Mouse (Mus musculus) heart, postnatal 25 days (tissue): ENCODE measurements around the gene Slbp. TPM values are rescaled to one million over a fixed set of nuclear protein-coding genes. Genes with fewer than 3 reads are reported as not detected.

ENCODE experiments used
- DNase-seq: peaks from one replicate; pipeline ENCODE4 v3.0.0; 2022; ENCODE audit warnings: low spot score
- intact Hi-C: fragments of 180-260 bp; cut with DNase I; formaldehyde crosslinking; loops from one replicate; pipeline ENCODE4 v1.15.1; 2025
- total RNA-seq, 2 experiments: library from RNA; stranded (reverse); gene quantifications; 2 replicates each; pipeline ENCODE4 v1.2.3; 2021

Slbp gene
- total RNA-seq, 2 experiments from 2014 or later: 15.3 to 16.2 TPM

- intact Hi-C loops: loop anchor here (5.0 kb wide), 1 partner anchor 269 kb away; no protein-coding TSS in a partner anchor
- DNase-seq: no peak
Observed at GRCm38 (mm10) chr5:33682963-33683362, 30.6 kb upstream of the Slbp start.

DNA sequence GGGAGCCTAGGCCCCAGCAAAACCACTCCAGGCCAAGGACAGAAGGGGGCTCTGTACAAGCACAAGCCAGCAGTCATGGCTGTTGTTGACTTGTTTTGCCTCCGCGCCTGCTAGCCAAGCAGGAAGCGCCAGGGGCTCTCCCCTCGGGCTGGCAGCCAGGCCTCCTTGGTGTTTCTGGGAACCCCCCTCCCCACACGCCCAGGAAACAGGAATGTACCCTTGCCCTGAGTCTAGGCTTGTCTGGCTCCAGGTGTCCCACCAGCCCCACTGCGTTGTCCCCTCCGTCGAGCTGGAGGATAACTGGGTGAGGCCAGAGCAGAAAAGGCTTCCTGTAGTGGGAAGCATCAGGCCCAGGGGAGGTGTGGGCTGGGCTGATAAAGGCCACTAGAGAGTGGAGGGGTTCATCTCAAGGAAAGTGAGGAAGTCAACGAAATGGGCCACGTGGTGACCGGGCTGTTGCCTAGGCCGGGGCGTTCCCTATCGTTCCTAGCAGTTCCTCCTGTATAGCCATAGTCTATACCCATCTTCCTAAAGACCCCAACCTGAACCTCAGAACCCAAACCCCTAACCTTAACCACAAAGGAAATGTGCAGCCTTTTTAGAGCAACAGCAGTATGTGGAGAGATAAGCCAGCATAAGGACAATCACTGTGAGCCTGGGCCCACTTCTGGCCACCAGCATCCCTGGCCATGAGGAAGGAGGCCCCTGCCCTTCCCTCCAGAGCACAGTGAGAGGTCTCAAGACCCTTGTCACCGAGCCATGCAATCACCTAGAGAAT, 29.4 kb upstream of the Slbp start:
- DNase-seq: no peak
- intact Hi-C loops: loop anchor here (5.0 kb wide), 1 partner anchor 271 kb away; no protein-coding TSS in a partner anchor

- intact Hi-C loops: loop anchor here (5.0 kb wide), 1 partner anchor 271 kb away; no protein-coding TSS in a partner anchor
Observed at GRCm38 (mm10) chr5:33681044-33681443, 28.7 kb upstream of the Slbp start.

GRCm38 (mm10) chr5:33678244-33678643, 25.9 kb upstream of the Slbp start:
- no peak for DNase-seq
- intact Hi-C loops: no loop called here

More at GRCm38 (mm10) chr5:33681044-33681443, 28.7 kb upstream of the Slbp start:
- no peak for DNase-seq

- intact Hi-C loops: no loop called here
- no peak for DNase-seq
Observed at GRCm38 (mm10) chr5:33675964-33676363, 23.6 kb upstream of the Slbp start.

- intact Hi-C loops: no loop called here
Observed at GRCm38 (mm10) chr5:33674439-33674838, 22.1 kb upstream of the Slbp start.

GRCm38 (mm10) chr5:33671659-33672058, 19.3 kb upstream of the Slbp start:
- DNase-seq: no peak
- intact Hi-C loops: no loop called here

More at GRCm38 (mm10) chr5:33674439-33674838, 22.1 kb upstream of the Slbp start:
- no peak for DNase-seq

GRCm38 (mm10) chr5:33668223-33668622, 15.8 kb upstream of the Slbp start:
- intact Hi-C loops: no loop called here

DNA sequence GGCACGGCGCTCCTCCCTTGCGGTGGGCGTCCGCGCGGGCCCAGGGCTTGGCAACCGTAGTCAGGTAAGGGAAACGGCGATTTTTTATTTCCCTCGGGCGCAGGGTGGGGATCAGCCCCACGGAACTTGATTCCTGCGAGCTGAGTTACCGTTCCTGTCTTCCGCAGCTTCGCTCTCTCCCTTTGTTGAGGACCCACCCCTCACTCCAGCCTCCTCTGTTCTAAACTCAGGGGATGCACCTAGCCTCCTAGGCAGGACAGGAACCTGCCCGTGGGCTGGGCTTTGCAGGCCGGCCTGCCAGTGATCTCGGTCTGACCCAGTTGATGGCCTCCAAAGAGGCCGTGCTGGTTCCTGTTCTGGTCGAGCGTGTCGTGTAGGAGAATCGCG, 6.3 kb upstream of the Slbp start:
- DNase-seq: no peak
- intact Hi-C loops: loop anchor here (10.0 kb wide), 1 partner anchor 276 kb away; the partner anchor contains the start of gene Nelfa

More at GRCm38 (mm10) chr5:33668223-33668622, 15.8 kb upstream of the Slbp start:
- no peak for DNase-seq

- peak; percentile 97 for DNase-seq
- intact Hi-C loops: loop anchor here (2.0 to 10.0 kb wide), 2 partner anchors 125 to 277 kb away; partner anchors contain the start of genes Letm1 and Nelfa
Observed at GRCm38 (mm10) chr5:33657787-33658663, 5.7 kb upstream of the Slbp start, which contains the start of the genes Tacc3 and Tmem129. TSS of gene Tacc3 (plus strand) at chr5:33658128. TSS of gene Tmem129 (minus strand) at chr5:33658416.

DNA sequence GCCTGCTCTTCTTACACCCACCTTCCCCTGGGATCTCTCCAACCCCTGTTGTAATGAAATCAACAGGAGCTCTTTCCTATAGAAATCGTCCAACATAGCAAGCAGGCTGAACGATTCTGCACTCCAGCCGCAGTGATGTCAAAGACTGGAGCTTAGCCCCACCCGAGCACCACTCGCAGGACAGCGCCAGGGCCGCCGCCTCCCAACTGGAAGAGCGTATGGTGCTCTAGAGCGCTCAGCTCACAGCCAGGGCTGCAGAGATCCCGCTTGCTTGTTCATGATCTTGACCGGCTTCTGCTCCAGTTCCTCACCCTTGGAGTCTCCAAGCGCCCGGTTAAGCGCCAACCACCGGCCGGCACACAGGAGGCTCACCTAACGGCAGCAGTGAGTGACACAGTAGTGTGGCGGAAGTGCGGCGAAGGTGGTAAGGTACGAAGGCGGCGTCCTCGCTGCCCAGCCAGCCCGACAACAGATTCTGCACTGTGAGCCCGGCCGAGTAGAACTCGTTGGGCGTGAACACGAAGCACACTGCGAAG, 4.9 kb upstream of the Slbp start:
- intact Hi-C loops: loop anchor here (2.0 to 10.0 kb wide), 2 partner anchors 125 to 277 kb away; partner anchors contain the start of genes Letm1 and Nelfa
- no peak for DNase-seq

DNA sequence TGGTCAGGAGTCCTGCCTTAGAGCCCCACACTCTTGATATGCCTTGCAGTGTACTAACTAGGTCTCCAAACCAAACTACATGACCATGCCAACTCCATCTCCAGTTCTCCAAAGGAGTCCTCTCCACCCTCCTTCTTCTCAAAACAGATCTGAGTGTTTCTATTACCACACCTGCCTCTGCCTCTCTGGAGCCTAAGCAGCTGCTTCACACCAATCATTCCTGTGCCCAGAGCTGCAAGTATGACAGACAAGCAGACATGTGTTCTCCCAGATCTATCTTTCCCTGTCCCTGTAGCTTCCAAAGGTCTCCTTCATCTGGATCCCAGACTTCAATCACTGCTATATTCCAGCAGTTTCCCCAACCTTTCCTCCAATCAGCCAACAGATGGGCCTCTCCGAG, 4.4 kb upstream of the Slbp start:
- no peak for DNase-seq
- intact Hi-C loops: loop anchor here (2.0 to 10.0 kb wide), 2 partner anchors 126 to 278 kb away; partner anchors contain the start of genes Letm1 and Nelfa

- DNase-seq: no peak
- intact Hi-C loops: loop anchor here (10.0 kb wide), 1 partner anchor 279 kb away; the partner anchor contains the start of gene Nelfa
Observed at GRCm38 (mm10) chr5:33655251-33655840, 3.0 kb upstream of the Slbp start.

- no peak for DNase-seq
- intact Hi-C loops: loop anchor here (10.0 kb wide), 1 partner anchor 280 kb away; the partner anchor contains the start of gene Nelfa
Observed at GRCm38 (mm10) chr5:33654424-33654823, 2.0 kb upstream of the Slbp start.

GRCm38 (mm10) chr5:33652783-33653173, 404 bp upstream of the Slbp start:
- intact Hi-C loops: loop anchor here (10.0 kb wide), 1 partner anchor 282 kb away; the partner anchor contains the start of gene Nelfa
- no peak for DNase-seq

DNA sequence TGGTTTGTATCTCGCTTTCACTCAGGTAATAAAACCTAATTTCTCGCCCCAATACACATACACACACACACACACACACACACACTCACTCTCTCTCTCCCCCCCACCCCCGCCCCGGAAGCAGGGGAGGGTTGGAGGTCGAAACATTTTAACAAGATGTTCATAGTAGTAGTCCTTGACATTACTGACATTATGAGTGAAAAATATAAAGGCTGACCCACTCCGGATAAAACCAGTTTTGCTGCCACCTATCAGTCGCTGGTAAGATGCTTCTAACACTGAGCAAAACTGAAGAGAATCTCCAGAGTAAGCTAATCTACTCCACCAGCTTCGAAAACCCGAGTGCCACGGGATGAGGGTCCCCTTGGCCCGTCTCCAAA, 843 bp downstream of the Slbp start:
- no peak for DNase-seq
- intact Hi-C loops: loop anchor here (10.0 kb wide), 1 partner anchor 283 kb away; the partner anchor contains the start of gene Nelfa

- no peak for DNase-seq
- intact Hi-C loops: loop anchor here (10.0 kb wide), 1 partner anchor 284 kb away; the partner anchor contains the start of gene Nelfa
Observed at GRCm38 (mm10) chr5:33651017-33651416, 1.4 kb downstream of the Slbp start.

DNA sequence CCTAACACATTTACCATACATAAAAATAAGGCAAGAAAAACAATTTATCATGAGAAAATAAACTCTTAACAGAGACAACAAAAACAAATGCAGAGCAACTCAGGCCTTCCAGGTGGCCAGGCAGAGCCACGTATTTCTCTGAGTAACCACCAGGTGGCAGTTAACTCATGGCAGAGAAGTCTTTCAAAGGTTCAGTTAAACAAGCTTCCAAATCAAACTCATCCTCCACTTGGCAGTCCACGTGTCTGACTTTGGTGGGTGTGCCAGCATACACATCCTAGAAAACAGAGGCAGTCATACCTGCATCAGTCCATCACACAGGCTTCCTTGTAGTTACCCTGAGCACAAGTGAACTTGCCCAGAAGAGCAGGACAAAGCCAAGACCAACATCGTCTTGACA, 11.7 kb downstream of the Slbp start:
- intact Hi-C loops: no loop called here
- no peak for DNase-seq

- no peak for DNase-seq
- intact Hi-C loops: loop anchor here (2.0 kb wide), 1 partner anchor 28 kb away; no protein-coding TSS in a partner anchor
Observed at GRCm38 (mm10) chr5:33638826-33639225, 13.5 kb downstream of the Slbp start.
